Mouse (Mus musculus) kidney, adult 2 months (tissue): Measurements from ENCODE around the gene Rpl10a. TPM values are rescaled to one million over a fixed set of nuclear protein-coding genes. Genes with fewer than 3 reads are reported as not detected.

Experiments used
- DNase-seq: peaks from one replicate; pipeline ENCODE4 v3.0.0; 2021
- H3K27ac ChIP-seq: fragments of 200-500 bp; 2 replicates; pipeline ENCODE4 v1.5.1; 2012; ENCODE audit warnings: low read depth, low read length, control low read depth, inconsistent platforms; ENCODE audit not compliant: insufficient read depth
- H3K27me3 ChIP-seq: fragments of 200-500 bp; replicated peaks from 2 replicates; pipeline ENCODE4 v1.6.1; 2012; ENCODE audit warnings: mild to moderate bottlenecking, moderate library complexity, low read length, inconsistent platforms; ENCODE audit not compliant: control insufficient read depth, insufficient read depth
- H3K36me3 ChIP-seq: fragments of 200-500 bp; 2 replicates; pipeline ENCODE4 v1.6.1; 2012; ENCODE audit warnings: mild to moderate bottlenecking, moderate library complexity, low read length, inconsistent platforms; ENCODE audit not compliant: control insufficient read depth, insufficient read depth
- H3K4me1 ChIP-seq: fragments of 200-500 bp; 2 replicates; pipeline ENCODE4 v1.6.1; 2011; ENCODE audit warnings: low read length; ENCODE audit not compliant: control insufficient read depth, insufficient read depth
- H3K4me3 ChIP-seq: fragments of 200-500 bp; 2 replicates; pipeline ENCODE4 v1.5.1; 2011; ENCODE audit warnings: mild to moderate bottlenecking, low read depth, low read length, control low read depth; ENCODE audit not compliant: insufficient read depth
- CTCF ChIP-seq: fragments of 200-500 bp; conservative IDR thresholded peaks from 2 replicates; pipeline ENCODE4 v1.5.1; 2011; ENCODE audit warnings: low read depth, mild to moderate bottlenecking, control low read depth, low read length, moderate library complexity, mixed read lengths; ENCODE audit not compliant: insufficient read depth, insufficient read length
- POLR2A ChIP-seq: fragments of 200-500 bp; IDR thresholded peaks from one replicate; pipeline ENCODE4 v1.6.1; 2011; ENCODE audit warnings: low read depth, low read length, control low read depth
- WGBS: fragments of 180-500 bp; shearing (Covaris S2); methylation state at CpG from one replicate; pipeline ENCODE4 v1.1.7; 2018; 5-methylcytosine and 5-hydroxymethylcytosine counted together
- polyA plus RNA-seq: library from polyadenylated mRNA; depleted of rRNA; stranded (reverse); fragments of >200 nt; gene quantifications from 2 replicates; pipeline ENCODE4 v1.2.3, GENCODE M21; 2012

Gene Rpl10a
- polyA plus RNA-seq, 1 experiment: 2,603 TPM

DNA sequence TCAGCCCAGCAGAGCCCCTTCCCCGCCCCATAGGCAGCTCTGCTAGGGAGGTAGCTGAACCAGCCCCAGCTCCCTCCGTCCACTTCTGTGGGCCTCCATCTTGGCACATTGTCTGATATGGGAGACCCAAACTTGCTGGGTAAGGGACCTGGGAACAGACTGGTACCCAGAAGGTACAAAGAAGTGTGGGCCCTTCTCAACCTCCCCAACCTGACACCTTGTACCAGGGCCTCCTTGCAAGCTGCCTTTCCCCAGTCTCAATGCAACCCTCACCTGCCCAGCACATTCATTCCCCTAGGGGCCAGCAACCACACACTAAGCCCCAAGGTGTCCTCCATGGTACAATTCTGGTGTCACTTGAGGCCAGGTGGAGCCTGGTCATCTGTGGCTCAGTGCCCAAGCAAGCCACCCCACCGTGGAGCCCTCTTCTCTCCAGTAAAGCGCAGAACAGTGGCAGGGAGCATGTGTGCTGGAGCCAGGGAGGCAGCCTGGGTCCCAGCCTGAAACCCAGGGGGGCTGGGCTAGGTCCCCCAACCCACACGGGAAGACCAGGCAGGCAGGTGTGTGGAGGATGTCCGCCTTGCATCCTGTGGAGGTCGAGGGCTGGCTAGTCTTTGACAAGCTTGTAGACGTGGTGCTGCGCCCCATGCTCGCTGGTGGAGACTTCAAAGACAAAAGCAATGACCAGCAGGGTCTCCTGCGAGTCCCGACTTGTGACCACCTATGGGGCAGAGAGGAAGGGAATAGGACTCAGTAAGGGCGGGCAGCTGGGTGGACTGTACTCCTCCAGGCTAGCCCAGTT, 4.0 kb downstream of the Rpl10a start:
- no peaks in the 10 kb centered on the region for H3K27me3 ChIP-seq
- H3K4me1 ChIP-seq: peaks cover 12% of the 10 kb centered on the region
- TF ChIP-seq CTCF (0 out of 2 replicates have a peak, but pooled peaks have one; percentile 23), POLR2A (no peak)
- no peak for DNase-seq
- H3K27ac ChIP-seq: no peak overlapping the region
- H3K4me3 ChIP-seq: no peak overlapping the region
- peaks cover 4% of the 10 kb centered on the region; the same call in 1 of the 2 replicates for H3K36me3 ChIP-seq
- WGBS: 65% methylated on average over 13 of the region's 13 CpGs

GRCm38 (mm10) chr17:28332915-28333546, 4.8 kb downstream of the Rpl10a start:
- peaks cover 4% of the 10 kb centered on the region; the same call in 1 of the 2 replicates for H3K36me3 ChIP-seq
- WGBS: 68% methylated on average over 31 of the region's 31 CpGs
- peaks cover 5% of the 10 kb centered on the region; the same call in 1 of the 2 replicates for H3K4me1 ChIP-seq
- no peak for DNase-seq
- H3K4me3 ChIP-seq: no peak overlapping the region
- TF ChIP-seq POLR2A (no peak), CTCF (no peak)
- H3K27me3 ChIP-seq: no peaks in the 10 kb centered on the region
- no peak overlapping the region for H3K27ac ChIP-seq

DNA sequence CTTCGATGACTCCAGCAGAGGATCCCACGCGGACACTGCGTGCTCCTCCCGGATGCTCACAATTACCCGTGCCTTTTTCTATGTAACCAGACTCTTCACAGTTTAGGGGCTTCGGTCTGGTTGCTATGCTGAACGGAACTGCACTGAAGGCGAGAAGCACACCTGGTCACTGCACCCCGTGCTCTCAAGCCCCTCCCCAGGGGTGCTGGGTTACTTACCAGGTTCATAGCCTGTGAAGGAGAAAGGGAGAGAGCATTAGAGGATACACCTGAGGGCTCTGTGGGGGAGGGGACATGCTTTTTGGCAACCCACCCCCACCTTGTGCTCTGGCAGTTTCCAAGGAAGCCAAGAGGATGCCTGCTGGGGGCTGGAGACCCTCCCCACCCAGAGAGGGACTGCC, 7.0 kb downstream of the Rpl10a start:
- Histone ChIP-seq H3K27ac (no peak overlapping the region), H3K4me3 (no peak overlapping the region), H3K4me1 (0 out of 2 replicates have a peak, but pooled peaks cover 1% of the 10 kb centered on the region), H3K36me3 (no peaks in the 10 kb centered on the region; the same call in 1 of the 2 replicates), H3K27me3 (no peaks in the 10 kb centered on the region)
- 72% methylated on average over 10 of the region's 10 CpGs for WGBS
- TF ChIP-seq CTCF (no peak), POLR2A (no peak)
- DNase-seq: no peak

- Histone ChIP-seq H3K27me3 (no peaks in the 10 kb centered on the region), H3K4me3 (no peak overlapping the region), H3K36me3 (no peaks in the 10 kb centered on the region), H3K27ac (no peak overlapping the region), H3K4me1 (0 out of 2 replicates have a peak, but pooled peaks cover 14% of the 10 kb centered on the region)
- TF ChIP-seq POLR2A: no peak
- DNase-seq: no peak
- 82% methylated on average over 7 of the region's 7 CpGs for WGBS
These were observed 9.3 kb downstream of the Rpl10a start for GRCm38 (mm10) chr17:28337547-28337946.

GRCm38 (mm10) chr17:28340578-28340977, 12.3 kb downstream of the Rpl10a start:
- H3K4me1 ChIP-seq: 0 out of 2 replicates have a peak, but pooled peaks cover 14% of the 10 kb centered on the region
- no peak for DNase-seq
- H3K27ac ChIP-seq: peak overlapping the region; percentile 13; the same call in 1 of the 2 replicates
- WGBS: 66% methylated on average over 7 of the region's 7 CpGs
- TF ChIP-seq CTCF (no peak), POLR2A (no peak)
- no peak overlapping the region for H3K4me3 ChIP-seq
- no peaks in the 10 kb centered on the region for H3K27me3 ChIP-seq
- no peaks in the 10 kb centered on the region for H3K36me3 ChIP-seq

- peak; percentile 97 for DNase-seq
- Histone ChIP-seq H3K4me3 (no peak overlapping the region), H3K27ac (peak overlapping the region; percentile 13; the same call in 1 of the 2 replicates), H3K36me3 (no peaks in the 10 kb centered on the region), H3K4me1 (0 out of 2 replicates have a peak, but pooled peaks cover 14% of the 10 kb centered on the region), H3K27me3 (no peaks in the 10 kb centered on the region)
- TF ChIP-seq POLR2A (no peak), CTCF (no peak)
- WGBS: 6% methylated on average over 26 of the region's 26 CpGs
These were observed 12.8 kb downstream of the Rpl10a start for GRCm38 (mm10) chr17:28341091-28341490.

- no peak for TF ChIP-seq CTCF
- TF ChIP-seq POLR2A: no peak
- 46% methylated on average over 4 of the region's 4 CpGs for WGBS
- no peak overlapping the region for H3K4me3 ChIP-seq
- H3K36me3 ChIP-seq: no peaks in the 10 kb centered on the region
- peak; percentile 44 for DNase-seq
- no peaks in the 10 kb centered on the region for H3K27me3 ChIP-seq
- no peak overlapping the region for H3K27ac ChIP-seq
- H3K4me1 ChIP-seq: peaks cover 18% of the 10 kb centered on the region; the same call in 1 of the 2 replicates
These were observed 15.9 kb downstream of the Rpl10a start for GRCm38 (mm10) chr17:28344050-28344607.
